Mouse (Mus musculus): ENCODE measurements around the gene Rab7b. TPM values are rescaled to one million over a fixed set of nuclear protein-coding genes. Genes with fewer than 3 reads are reported as not detected.

Gene Rab7b
- total RNA-seq, 2 experiments from 2014 or later, result 0.93 to 1.8 TPM

GRCm38 (mm10) chr1:131734657-131735273 lies 46.3 kb downstream of the Rab7b start:
- intact Hi-C loops (cut with DNase I), result no loop called here
- DNase-seq, result no peak

DNA sequence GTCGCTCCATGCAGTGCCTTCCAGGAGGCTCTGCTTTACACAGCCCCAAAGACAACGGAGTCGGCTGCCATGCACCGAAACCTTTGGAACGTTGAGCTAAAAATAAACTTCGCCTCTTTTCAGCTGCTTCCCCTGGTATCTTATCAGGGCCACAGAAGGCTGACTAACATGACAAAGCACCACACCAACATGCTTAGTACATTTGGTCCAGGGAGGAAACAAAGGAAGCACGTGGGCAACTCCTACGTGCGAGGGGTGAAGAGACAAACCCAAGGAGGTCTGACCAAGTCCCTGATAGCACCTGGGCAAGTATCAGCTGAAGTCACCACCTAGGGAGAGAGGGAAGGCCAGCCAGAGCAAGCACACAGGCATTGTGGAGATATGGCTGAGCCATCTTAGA lies 48.0 kb downstream of the Rab7b start:
- no peak for DNase-seq
- intact Hi-C loops (cut with DNase I), result no loop called here

DNA sequence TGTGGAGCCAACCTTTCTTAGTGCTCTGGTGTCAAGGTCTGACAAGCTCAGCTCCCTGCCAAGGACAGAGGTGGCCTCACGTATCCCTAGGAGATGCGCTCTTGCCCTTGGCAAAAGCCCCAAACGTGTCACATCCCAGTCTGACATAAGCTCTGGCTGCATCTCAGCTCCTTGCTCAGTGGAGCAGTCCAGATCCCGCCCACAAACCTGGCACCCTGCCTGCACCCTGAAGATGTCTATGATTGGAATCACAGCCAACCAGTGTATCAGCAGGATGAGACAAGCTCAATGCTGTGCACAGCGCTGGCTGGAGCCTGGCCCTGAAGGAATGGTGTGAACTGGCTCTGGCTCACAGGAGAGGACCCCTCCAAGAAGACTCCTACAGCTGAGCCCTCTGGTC lies 48.8 kb downstream of the Rab7b start:
- DNase-seq, result peak; percentile 98
- intact Hi-C loops (cut with DNase I), result no loop called here

- intact Hi-C loops (cut with DNase I), result no loop called here
- DNase-seq, result no peak
These were observed 50.3 kb downstream of the Rab7b start for GRCm38 (mm10) chr1:131738760-131739159.

GRCm38 (mm10) chr1:131739481-131740160 lies 51.1 kb downstream of the Rab7b start:
- intact Hi-C loops (cut with DNase I), result no loop called here
- no peak for DNase-seq

DNA sequence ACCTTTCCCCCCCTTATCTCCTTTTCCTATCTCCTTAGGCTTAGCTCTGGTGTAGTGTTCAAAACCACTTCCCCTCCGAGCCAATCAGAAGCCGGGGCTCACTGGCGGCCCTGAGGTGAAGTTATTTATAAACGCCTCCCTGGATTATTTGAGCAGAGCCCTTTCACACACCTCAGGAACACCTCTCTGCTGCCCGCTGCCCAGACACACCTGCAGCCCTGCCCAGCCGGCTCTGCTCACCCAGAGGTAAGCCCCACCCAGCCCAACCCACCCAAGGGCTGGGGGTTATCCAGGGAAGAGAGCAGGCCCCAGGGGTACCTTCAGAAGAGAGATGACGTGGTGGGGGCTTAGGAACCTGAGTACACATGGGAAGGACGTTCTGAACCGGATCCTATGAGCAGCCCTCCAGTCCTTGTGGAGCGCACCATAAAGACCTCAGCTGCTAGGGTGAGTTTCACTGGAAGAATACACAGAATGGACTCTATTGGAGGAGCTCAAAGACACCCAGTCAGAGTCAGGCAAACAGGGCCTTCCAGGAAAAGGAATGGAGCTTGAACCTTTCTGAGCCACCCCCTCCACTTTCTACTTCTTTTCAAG lies 55.5 kb downstream of the Rab7b start, which contains the start of gene Slc26a9:
Slc26a9 (plus strand) TSS at position 155 of the 597 bp plus-strand sequence.
- intact Hi-C loops (cut with DNase I), result no loop called here

DNA sequence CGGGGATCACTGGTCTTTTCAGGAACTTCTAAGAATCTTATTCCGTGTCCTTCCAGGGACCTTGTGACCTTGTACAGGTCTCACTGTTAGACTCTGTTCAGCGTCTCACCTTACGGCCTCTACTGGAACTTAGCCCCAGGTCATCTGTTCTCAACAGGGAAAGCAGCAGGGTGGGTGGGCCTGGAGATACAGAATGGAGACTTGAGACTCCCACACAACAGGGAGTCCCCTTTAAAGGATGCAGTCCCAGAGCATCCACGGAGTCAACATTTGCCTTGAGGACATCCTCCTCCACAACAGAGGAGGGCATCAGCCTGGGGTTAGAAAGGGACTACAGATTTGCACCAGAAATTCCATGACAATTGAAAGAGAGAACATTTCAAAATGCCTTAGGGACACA lies 56.9 kb downstream of the Rab7b start:
- DNase-seq, result no peak
- intact Hi-C loops (cut with DNase I), result no loop called here

More for the DNA sequence above, 55.5 kb downstream of the Rab7b start, which contains the start of gene Slc26a9:
- no peak for DNase-seq

DNA sequence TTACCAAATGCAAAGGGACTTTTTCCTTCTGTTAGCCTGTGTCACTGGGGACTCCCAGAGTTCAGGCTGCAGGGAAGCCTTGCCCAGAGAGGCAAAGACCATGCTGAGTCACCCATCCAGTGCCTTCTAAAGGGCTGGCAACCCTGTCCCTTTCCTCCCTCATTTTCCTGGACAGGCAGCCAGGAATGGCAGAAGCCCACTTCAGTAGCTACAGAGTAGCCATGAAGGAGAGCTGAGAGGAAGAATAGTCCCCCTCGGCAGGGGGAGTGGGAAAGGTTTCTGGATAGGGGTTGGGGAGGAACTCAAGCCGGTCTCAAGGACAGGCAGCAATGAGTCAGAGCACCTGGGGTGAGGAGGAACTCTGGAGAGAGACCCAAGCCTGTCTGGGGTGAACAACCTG lies 59.3 kb downstream of the Rab7b start:
- intact Hi-C loops (cut with DNase I), result no loop called here
- no peak for DNase-seq

DNA sequence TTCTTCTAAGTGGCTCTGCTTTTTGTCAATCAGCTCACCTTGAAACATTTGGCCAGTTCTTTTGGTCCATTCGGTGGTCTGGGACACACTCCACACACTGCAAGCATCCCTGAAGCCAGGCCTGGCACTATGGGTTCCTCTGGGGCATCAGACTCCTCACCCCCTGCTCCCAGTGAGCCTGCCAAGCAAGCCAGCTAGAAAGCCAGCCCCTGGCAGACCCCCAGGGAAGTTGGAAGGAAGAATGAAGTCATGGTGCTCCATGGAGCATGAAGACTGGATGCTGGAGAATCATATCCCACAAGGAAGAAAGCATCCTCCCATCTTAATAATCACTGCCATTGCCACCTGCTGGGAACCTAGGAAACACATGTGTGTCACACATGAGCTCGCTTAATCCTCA lies 60.1 kb downstream of the Rab7b start:
- DNase-seq, result peak; percentile 71
- intact Hi-C loops (cut with DNase I), result no loop called here

- no peak for DNase-seq
- intact Hi-C loops (cut with DNase I), result no loop called here
These were observed 61.4 kb downstream of the Rab7b start for GRCm38 (mm10) chr1:131749706-131750545.

GRCm38 (mm10) chr1:131751181-131751890 lies 62.8 kb downstream of the Rab7b start:
- intact Hi-C loops (cut with DNase I), result no loop called here
- DNase-seq, result peak; percentile 45

DNA sequence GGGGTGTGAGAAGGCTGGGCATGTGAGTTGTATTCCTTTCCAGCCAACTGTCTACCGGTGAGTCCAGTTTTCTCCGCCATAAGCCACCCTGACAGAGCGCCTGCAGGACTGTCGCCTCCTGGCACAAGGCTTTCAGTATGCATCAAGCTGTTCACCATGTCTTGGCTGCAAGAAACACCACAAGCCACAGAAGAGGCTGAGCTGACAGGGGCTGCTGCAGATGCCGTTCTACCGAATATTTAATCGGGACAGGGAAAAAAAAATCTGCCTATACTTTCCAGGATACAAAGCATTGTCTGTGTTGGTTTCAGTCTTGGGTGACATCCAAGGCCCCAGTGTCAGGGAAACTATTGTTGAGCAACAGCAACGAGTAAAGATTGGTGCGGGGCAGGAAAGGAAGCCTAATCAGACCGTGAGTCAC lies 63.4 kb downstream of the Rab7b start:
- intact Hi-C loops (cut with DNase I), result no loop called here
- peak; percentile 53 for DNase-seq

DNA sequence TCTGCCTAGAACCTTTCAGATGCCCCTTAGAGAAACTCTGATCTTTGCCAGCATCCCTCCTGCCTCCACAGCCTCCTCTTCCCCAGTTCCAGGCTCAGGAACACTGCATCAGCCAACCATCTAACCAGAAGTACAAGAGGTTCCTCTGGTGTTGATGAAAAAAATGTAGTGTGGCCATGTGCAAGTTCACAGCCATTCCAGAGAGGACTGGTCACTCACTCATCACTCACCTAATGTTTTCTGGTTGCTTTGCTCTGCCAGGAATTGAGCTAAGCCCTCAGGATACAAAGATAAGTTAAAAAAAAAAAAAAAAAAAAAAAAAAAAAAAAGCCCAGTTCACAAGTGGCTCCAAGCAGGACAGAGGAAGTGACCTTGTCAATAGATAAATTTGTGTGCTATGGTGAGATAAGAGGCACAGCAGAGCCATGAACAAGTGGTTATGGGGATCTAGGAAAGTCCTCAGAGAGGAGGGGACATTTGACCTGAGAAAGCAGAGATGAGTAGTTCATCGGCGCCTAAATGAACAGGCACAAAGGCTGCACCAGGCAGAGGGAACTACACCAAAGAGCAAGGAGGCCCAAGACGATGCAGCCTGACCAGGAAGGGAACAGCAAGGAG lies 65.8 kb downstream of the Rab7b start:
- no peak for DNase-seq
- intact Hi-C loops (cut with DNase I), result no loop called here

GRCm38 (mm10) chr1:131754916-131755315 lies 66.4 kb downstream of the Rab7b start:
- peak; percentile 63 for DNase-seq
- intact Hi-C loops (cut with DNase I), result no loop called here

- intact Hi-C loops (cut with DNase I), result no loop called here
- DNase-seq, result no peak
These were observed 68.7 kb downstream of the Rab7b start for GRCm38 (mm10) chr1:131757211-131757610.

- no peak for DNase-seq
- intact Hi-C loops (cut with DNase I), result no loop called here
These were observed 70.3 kb downstream of the Rab7b start for GRCm38 (mm10) chr1:131758796-131759195.

GRCm38 (mm10) chr1:131759667-131760427 lies 71.4 kb downstream of the Rab7b start:
- no peak for DNase-seq
- intact Hi-C loops (cut with DNase I), result loop anchor here (5.0 kb wide), 1 partner anchor 48 kb away; no protein-coding TSS in a partner anchor

GRCm38 (mm10) chr1:131760428-131760820 lies 71.9 kb downstream of the Rab7b start:
- intact Hi-C loops (cut with DNase I), result loop anchor here (5.0 kb wide), 1 partner anchor 48 kb away; no protein-coding TSS in a partner anchor
- DNase-seq, result no peak
